Comparison of ENCODE assay signal across 9 mouse cellular contexts in the genomic region with DNA sequence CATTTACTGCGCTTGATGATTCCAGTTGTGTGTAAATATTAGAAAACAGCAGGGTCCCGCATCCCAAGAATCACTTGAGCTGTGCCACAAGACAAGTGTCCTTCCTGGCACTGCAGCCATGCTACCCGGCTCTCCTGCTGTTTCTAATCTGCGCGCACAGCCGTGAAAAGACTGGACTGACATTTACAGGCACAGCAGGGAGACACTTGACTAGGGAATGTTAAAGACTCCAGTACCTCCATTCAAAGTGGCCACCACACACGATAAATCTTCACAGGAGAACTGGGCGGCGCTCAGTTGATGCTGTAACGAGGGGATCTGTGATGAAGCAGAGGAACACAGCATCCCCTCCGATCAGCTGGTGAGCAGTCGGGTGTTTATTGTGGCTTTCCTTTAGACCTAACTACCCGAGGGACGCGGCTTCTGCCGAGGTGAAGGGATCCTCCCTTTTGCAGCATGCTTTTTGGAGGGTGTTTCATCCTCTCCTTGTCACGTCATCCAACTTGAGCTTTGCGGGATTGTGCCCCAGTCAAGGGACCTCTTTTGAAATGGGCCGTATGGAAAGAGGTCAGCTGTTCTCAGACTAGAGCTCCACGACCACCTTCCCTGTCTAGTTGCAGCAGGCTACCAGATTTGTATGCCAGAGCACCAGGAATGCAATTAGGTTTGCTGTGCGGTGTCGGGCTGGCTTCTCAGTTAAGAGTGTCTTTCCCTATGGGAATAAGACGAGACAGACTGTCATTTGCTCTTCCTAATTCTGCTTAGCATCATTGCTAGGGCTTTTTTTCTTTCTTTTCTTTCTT.
DNase-seq lines count a peak whose midpoint lies in the region; ATAC-seq and TF ChIP-seq lines count a peak whose summit lies in the region.
"Had no signal": no experiment of that assay in that cellular context is flagged by ENCODE, and none has a peak within 500 bp of the region (broad histone marks: within the 10 kb centered on the region; RNA-seq: fewer than 3 reads in every experiment).

No protein-coding gene starts in this region.

- H3K4me1 ChIP-seq in hindbrain, embryonic 16.5 days (ENCODE audit: control insufficient read depth, insufficient read depth, low read depth, low read length), result peaks cover 25% of the 10 kb centered on the region
- H3K4me1 ChIP-seq in neural tube, embryonic 15.5 days, result peaks cover 37% of the 10 kb centered on the region

- intact Hi-C loops in left cerebral cortex, adult 2 months (cut with DNase I), result no loop called here
- intact Hi-C loops in left cerebral cortex, postnatal 14 days (cut with DNase I), result no loop called here

- H3K27ac ChIP-seq in left cerebral cortex, adult 2 months, result peak overlapping the region; percentile 32; the same call in 1 of the 2 replicates
- H3K27ac ChIP-seq in hindbrain, embryonic 16.5 days (ENCODE audit: low read depth, low read length), result peak overlapping the region; percentile 21; the same call in 1 of the 2 replicates
- peak overlapping the region; percentile 77 for H3K27ac ChIP-seq in neural tube, embryonic 15.5 days (replicated peaks)
- H3K27ac ChIP-seq: liver, embryonic 14.5 days had no signal

- no peaks in the 10 kb centered on the region for H3K9me3 ChIP-seq in hindbrain, embryonic 16.5 days (ENCODE audit: control insufficient read depth, low read length)
- no peaks in the 10 kb centered on the region for H3K9me3 ChIP-seq in neural tube, embryonic 15.5 days (replicated peaks)

- WGBS in hindbrain, embryonic 16.5 days, result 14% methylated on average over 23 of the region's 23 CpGs
- 9% methylated on average over 23 of the region's 23 CpGs for WGBS in neural tube, embryonic 15.5 days

- no peaks in the 10 kb centered on the region for H3K27me3 ChIP-seq in hindbrain, embryonic 16.5 days (replicated peaks; ENCODE audit: control insufficient read depth, insufficient read depth, low read length)
- no peaks in the 10 kb centered on the region for H3K27me3 ChIP-seq in neural tube, embryonic 15.5 days (replicated peaks)

- 0 out of 2 replicates have a peak, but pooled peaks have one; percentile 37 for ATAC-seq in hindbrain, embryonic 16.5 days
- ATAC-seq in neural tube, embryonic 15.5 days (ENCODE audit: low FRiP score), result peak; percentile 43; the same call in 1 of the 2 replicates

- no peak for TF ChIP-seq CTCF in left cerebral cortex, adult 2 months (IDR thresholded peaks at IDR 0.05)

- H3K4me3 ChIP-seq in left cerebral cortex, adult 2 months, result peak overlapping the region; percentile 30
- H3K4me3 ChIP-seq in hindbrain, embryonic 16.5 days (ENCODE audit: low read length), result peak overlapping the region; percentile 26
- peak overlapping the region; percentile 12 for H3K4me3 ChIP-seq in neural tube, embryonic 15.5 days (replicated peaks)

- peak in 1 of 2 experiments; percentile 13 for DNase-seq in left cerebral cortex, adult 2 months (ENCODE audit: extremely low spot score in 1 of 2, low spot score in 2 of 2)
- DNase-seq in left cerebral cortex, postnatal 14 days (ENCODE audit: low spot score in 2 of 2), result no peak
- DNase-seq in embryo, embryonic 10.5 days (ENCODE audit: low spot score), result peak; percentile 67
- DNase-seq in kidney, postnatal 10 days, result no peak
- no peak for DNase-seq in lung, postnatal 36 days
- DNase-seq in adrenal gland, postnatal 4 days (ENCODE audit: low spot score in 2 of 2), result no peak

- H3K36me3 ChIP-seq in hindbrain, embryonic 16.5 days (ENCODE audit: control insufficient read depth, insufficient read depth, low read length), result no peaks in the 10 kb centered on the region
- no peaks in the 10 kb centered on the region for H3K36me3 ChIP-seq in neural tube, embryonic 15.5 days

- peak overlapping the region; percentile 57 for H3K4me2 ChIP-seq in hindbrain, embryonic 16.5 days (ENCODE audit: low read length)
- peak overlapping the region; percentile 53 for H3K4me2 ChIP-seq in neural tube, embryonic 15.5 days

- peak overlapping the region; percentile 50 for H3K9ac ChIP-seq in hindbrain, embryonic 16.5 days (ENCODE audit: low read depth, low read length)
- peak overlapping the region; percentile 12; the same call in 1 of the 2 replicates for H3K9ac ChIP-seq in neural tube, embryonic 15.5 days (replicated peaks)
- H3K9ac ChIP-seq: liver, embryonic 14.5 days had no signal

Comparison
In these comparisons a context has a peak if more than half of its experiments do, and no peak if none do; other contexts are left out.
1. H3K27ac ChIP-seq: peak in every context shown above with its lines; median percentile 77 in neural tube, embryonic 15.5 days; 32 in left cerebral cortex, adult 2 months; 21 in hindbrain, embryonic 16.5 days.